Mouse (Mus musculus) lung, embryonic 14.5 days (tissue): ENCODE data around the gene Thsd4. TPM values are rescaled to one million over a fixed set of nuclear protein-coding genes. Genes with fewer than 3 reads are reported as not detected.

Source experiments
- ATAC-seq: fragments of 200-750 bp; cut with Nextera tagmentation; 2 replicates; pipeline ENCODE4 v1.8.0; 2017; ENCODE audit warnings: mild to moderate bottlenecking, moderate TSS enrichment, moderate library complexity; ENCODE audit not compliant: insufficient read depth
- DNase-seq: peaks from one replicate; pipeline ENCODE4 v3.0.0-alpha.2; 2015
- H3K27ac ChIP-seq: fragments of 300-500 bp; sonication (generic); 2 replicates; pipeline ENCODE4 v1.5.1; 2014; ENCODE audit warnings: low read depth, mild to moderate bottlenecking, moderate library complexity
- H3K27me3 ChIP-seq: fragments of 300-500 bp; sonication (generic); 2 replicates; pipeline ENCODE4 v1.6.1; 2014; ENCODE audit warnings: low read length, control low read depth; ENCODE audit not compliant: insufficient read depth
- H3K36me3 ChIP-seq: fragments of 300-500 bp; sonication (generic); 2 replicates; pipeline ENCODE4 v1.6.1; 2014; ENCODE audit warnings: control low read depth; ENCODE audit not compliant: insufficient read depth
- H3K4me1 ChIP-seq: fragments of 300-500 bp; sonication (generic); 2 replicates; pipeline ENCODE4 v1.6.1; 2014; ENCODE audit warnings: antibody characterized with exemption, control low read depth; ENCODE audit not compliant: insufficient read depth
- H3K4me2 ChIP-seq: fragments of 300-500 bp; sonication (generic); 2 replicates; pipeline ENCODE4 v1.6.1; 2014; ENCODE audit warnings: mild to moderate bottlenecking
- H3K4me3 ChIP-seq: fragments of 300-500 bp; sonication (generic); 2 replicates; pipeline ENCODE4 v1.5.1; 2014; ENCODE audit warnings: low read depth, low read length
- H3K9ac ChIP-seq: fragments of 300-500 bp; sonication (generic); 2 replicates; pipeline ENCODE4 v1.6.1; 2014
- H3K9me3 ChIP-seq: fragments of 300-500 bp; sonication (generic); 2 replicates; pipeline ENCODE4 v1.6.1; 2016; ENCODE audit warnings: low read depth, low read length, control low read depth
- CTCF ChIP-seq: IDR thresholded peaks from 2 replicates; pipeline ENCODE4 v1.5.1; 2016; ENCODE audit warnings: antibody characterized with exemption, low read depth
- WGBS: fragments of 180-500 bp; shearing (Covaris S2); extraction: QIAGEN DNeasy Blood & Tissue Kit; methylation state at CpG from one replicate; pipeline ENCODE4 v1.1.7; 2014; 5-methylcytosine and 5-hydroxymethylcytosine counted together
- polyA plus RNA-seq: library from polyadenylated mRNA; unstranded; fragments of >200 nt; fragmentation: Nextera tagmentation; extraction: Ambion mirVana; gene quantifications from 2 replicates; pipeline ENCODE4 v1.2.1, GENCODE M21; 2014

Gene Thsd4
- polyA plus RNA-seq, 1 experiment from 2014 or later, result 18.5 TPM

DNA sequence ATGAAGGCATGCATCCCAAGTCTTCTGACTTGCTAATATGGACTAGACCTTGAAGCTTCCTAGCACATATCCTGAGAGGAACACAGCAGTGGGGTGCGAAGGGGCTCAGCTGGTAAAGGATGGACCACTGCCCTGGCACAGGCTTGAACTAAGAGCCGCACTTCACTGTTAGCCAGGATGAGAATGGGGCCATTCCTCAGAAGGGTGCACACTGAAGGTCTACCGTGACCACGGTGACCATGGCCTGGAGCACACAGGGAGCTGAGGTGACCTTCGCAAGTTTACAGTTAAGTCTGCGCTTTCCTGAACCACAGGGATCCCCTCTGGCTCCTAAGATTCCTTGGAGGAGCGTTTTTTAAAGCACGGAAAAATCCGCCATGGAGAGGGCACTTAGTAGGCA is 406.5 kb downstream of the Thsd4 start:
- Histone ChIP-seq H3K4me3 (no peak overlapping the region), H3K27ac (no peak overlapping the region), H3K4me2 (no peak overlapping the region), H3K9ac (no peak overlapping the region), H3K36me3 (no peaks in the 10 kb centered on the region), H3K27me3 (no peaks in the 10 kb centered on the region), H3K9me3 (no peaks in the 10 kb centered on the region), H3K4me1 (peaks cover 5% of the 10 kb centered on the region; the same call in 1 of the 2 replicates)
- ATAC-seq, result no peak
- no peak for TF ChIP-seq CTCF
- no peak for DNase-seq
- 88% methylated on average over 9 of the region's 9 CpGs for WGBS

DNA sequence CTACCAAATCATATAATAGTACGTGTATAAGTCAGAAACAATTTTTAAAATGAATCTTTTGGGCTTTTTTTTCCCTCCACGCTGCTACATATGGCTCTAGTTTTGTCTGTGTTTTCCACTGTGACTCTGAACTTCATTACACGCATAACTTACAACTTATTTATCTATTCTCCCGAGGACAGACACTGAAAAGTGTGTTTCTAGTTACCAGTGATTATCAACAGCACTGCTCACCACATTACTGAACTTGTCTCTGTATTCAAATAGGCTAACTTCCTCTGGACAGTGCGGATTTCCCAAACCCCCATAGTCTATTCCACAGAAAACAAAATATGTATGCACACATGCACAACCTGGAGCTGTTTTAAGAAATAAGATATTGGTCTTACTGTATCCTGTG is 411.6 kb downstream of the Thsd4 start:
- TF ChIP-seq CTCF, result no peak
- no peak overlapping the region for H3K9ac ChIP-seq
- 68% methylated on average over 5 of the region's 5 CpGs for WGBS
- peaks cover 5% of the 10 kb centered on the region; the same call in 1 of the 2 replicates for H3K4me1 ChIP-seq
- no peaks in the 10 kb centered on the region for H3K27me3 ChIP-seq
- no peaks in the 10 kb centered on the region for H3K9me3 ChIP-seq
- DNase-seq (no peak), ATAC-seq (no peak)
- H3K4me2 ChIP-seq, result no peak overlapping the region
- no peak overlapping the region for H3K4me3 ChIP-seq
- H3K36me3 ChIP-seq, result no peaks in the 10 kb centered on the region
- H3K27ac ChIP-seq, result no peak overlapping the region

DNA sequence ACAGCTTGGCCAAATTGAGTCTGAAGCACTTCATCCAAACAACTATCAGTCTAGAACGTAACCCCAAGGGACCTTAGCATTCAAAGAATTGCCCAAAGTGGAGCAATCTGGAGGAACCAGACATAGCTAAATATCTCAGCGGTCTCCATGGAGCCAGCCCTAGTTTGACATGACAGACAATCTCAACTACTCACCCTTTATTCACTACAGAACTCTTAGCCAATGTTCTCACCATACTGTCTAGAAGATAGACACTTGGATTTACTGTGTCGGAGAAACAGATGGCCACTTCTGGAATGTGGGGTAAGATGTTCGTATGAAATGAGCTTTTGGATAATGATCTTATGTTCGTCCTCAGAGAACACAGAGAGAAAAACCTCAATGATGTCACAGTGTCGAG is 415.2 kb downstream of the Thsd4 start:
- WGBS, result 76% methylated on average over 6 of the region's 6 CpGs
- Histone ChIP-seq H3K4me2 (no peak overlapping the region), H3K27ac (no peak overlapping the region), H3K4me1 (peaks cover 5% of the 10 kb centered on the region; the same call in 1 of the 2 replicates), H3K9ac (no peak overlapping the region), H3K4me3 (no peak overlapping the region), H3K27me3 (no peaks in the 10 kb centered on the region), H3K36me3 (no peaks in the 10 kb centered on the region), H3K9me3 (no peaks in the 10 kb centered on the region)
- no peak for ATAC-seq
- no peak for TF ChIP-seq CTCF
- no peak for DNase-seq

DNA sequence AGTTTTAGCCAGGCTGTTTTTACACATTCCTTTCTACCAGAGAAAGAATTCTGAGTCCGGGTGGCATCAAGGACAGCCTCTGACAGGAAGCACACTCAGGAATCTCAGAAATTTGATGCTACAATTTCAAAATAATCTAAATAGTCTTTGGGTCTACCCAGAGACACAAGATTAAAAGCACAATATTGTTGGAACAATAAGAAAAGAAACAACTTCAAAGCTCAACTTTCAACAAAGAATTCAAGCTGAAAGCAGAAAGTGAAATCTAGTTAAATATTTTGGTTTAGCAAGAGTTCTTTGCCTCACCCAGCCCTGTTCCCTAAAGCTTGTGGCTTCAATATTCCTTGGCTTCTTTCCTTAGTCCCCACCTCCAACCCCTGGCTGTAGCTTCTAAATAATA is 415.7 kb downstream of the Thsd4 start:
- ATAC-seq (no peak), DNase-seq (no peak)
- Histone ChIP-seq H3K36me3 (no peaks in the 10 kb centered on the region), H3K4me2 (no peak overlapping the region), H3K4me1 (peaks cover 5% of the 10 kb centered on the region; the same call in 1 of the 2 replicates), H3K4me3 (no peak overlapping the region), H3K27ac (no peak overlapping the region), H3K9ac (no peak overlapping the region), H3K27me3 (no peaks in the 10 kb centered on the region), H3K9me3 (no peaks in the 10 kb centered on the region)
- TF ChIP-seq CTCF, result no peak
- WGBS, result 5% methylated on average over 1 of the region's 1 CpGs

DNA sequence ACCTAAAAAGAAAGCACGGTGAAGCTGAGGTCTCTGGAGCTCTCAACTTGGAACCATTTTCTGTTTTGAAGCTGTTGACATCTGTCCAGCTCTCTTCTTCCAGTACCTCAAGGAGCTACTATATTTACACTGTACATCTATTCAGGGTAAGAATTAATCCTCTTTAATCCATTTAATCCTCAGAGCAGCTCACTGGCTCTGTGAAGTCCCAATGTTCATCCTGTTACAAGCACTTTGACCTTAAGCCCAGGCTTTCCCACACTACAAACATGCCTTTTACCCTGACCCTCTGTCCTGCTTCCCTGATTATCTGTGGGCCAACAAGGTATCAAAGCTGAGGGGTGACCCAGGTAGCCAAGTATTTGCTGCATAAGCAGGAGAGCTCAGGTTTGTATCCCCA is 427.6 kb downstream of the Thsd4 start:
- DNase-seq (no peak), ATAC-seq (no peak)
- 55% methylated on average over 1 of the region's 1 CpGs for WGBS
- Histone ChIP-seq H3K9me3 (no peaks in the 10 kb centered on the region), H3K36me3 (no peaks in the 10 kb centered on the region), H3K4me1 (0 out of 2 replicates have a peak, but pooled peaks cover 3% of the 10 kb centered on the region), H3K4me2 (no peak overlapping the region), H3K27ac (no peak overlapping the region), H3K9ac (no peak overlapping the region), H3K27me3 (no peaks in the 10 kb centered on the region), H3K4me3 (no peak overlapping the region)
- TF ChIP-seq CTCF, result no peak

DNA sequence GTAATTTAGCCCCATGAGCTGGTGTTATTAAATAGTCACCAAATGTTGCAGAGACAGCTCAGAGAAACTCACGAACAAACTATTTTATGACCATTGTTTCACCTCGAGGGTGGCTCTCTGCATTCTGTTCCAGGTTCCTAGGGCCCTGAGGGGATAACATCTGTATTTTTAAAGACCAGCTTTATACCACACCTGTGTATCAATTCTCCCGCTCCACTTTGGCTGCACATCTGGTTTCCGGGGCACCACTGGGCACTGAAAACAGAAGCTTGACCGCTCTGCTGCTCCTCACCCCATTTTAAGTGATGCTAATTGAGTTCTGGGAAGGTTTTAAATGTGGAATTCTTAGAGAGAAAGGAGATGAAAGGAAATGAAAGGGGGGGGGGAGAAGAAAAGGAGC is 429.4 kb downstream of the Thsd4 start:
- no peaks in the 10 kb centered on the region for H3K27me3 ChIP-seq
- no peaks in the 10 kb centered on the region for H3K9me3 ChIP-seq
- no peaks in the 10 kb centered on the region for H3K36me3 ChIP-seq
- no peak for ATAC-seq
- DNase-seq, result no peak
- no peak overlapping the region for H3K4me2 ChIP-seq
- H3K4me3 ChIP-seq, result no peak overlapping the region
- WGBS, result 54% methylated on average over 5 of the region's 5 CpGs
- H3K9ac ChIP-seq, result no peak overlapping the region
- 0 out of 2 replicates have a peak, but pooled peaks cover 3% of the 10 kb centered on the region for H3K4me1 ChIP-seq
- H3K27ac ChIP-seq, result no peak overlapping the region
- TF ChIP-seq CTCF, result no peak

DNA sequence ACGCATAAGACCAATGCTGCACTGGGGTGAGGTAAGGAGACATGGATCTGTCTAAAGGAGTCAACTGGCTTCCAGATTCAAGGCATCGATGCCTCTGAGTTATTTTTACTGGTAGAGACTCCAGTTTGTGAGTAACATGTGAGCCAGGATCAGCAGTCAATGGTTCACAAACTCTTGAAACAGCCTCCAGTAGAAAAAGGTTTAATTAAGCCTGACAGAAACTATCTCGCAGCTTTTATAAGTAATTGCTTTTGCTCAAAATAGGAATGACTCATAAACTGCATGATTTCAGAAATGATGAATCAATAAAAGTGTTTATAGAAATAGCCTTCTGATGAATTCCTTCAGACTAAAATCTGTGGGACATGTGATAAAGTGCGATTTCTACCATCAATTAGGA is 432.4 kb downstream of the Thsd4 start:
- ATAC-seq (no peak), DNase-seq (no peak)
- Histone ChIP-seq H3K4me2 (no peak overlapping the region), H3K27ac (no peak overlapping the region), H3K9me3 (no peaks in the 10 kb centered on the region), H3K27me3 (no peaks in the 10 kb centered on the region), H3K4me3 (no peak overlapping the region), H3K4me1 (0 out of 2 replicates have a peak, but pooled peaks cover 3% of the 10 kb centered on the region), H3K9ac (no peak overlapping the region), H3K36me3 (no peaks in the 10 kb centered on the region)
- no peak for TF ChIP-seq CTCF
- WGBS, result 87% methylated on average over 4 of the region's 4 CpGs

DNA sequence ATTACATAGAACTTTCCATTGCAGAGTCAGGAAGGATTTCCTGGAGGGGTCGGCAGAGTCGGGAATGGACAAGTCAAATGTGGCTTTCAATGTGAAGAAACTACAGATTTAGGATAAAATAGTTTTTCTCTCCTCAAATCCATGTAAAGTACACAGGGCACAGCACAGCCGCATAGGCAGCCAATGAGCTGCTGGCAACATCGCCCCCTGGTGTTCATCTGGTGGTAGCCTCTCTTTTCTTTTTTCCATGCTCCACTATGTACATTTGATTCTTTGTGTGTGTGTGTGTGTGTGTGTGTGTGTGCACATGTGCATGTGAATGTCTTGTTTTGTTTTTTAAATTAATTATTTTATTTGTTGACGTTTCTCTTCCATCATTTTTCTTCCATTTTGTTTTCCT is 433.7 kb downstream of the Thsd4 start:
- Histone ChIP-seq H3K27me3 (no peaks in the 10 kb centered on the region), H3K4me2 (no peak overlapping the region), H3K4me3 (no peak overlapping the region), H3K27ac (no peak overlapping the region), H3K9ac (no peak overlapping the region), H3K36me3 (no peaks in the 10 kb centered on the region), H3K4me1 (no peaks in the 10 kb centered on the region), H3K9me3 (no peaks in the 10 kb centered on the region)
- WGBS, result 58% methylated on average over 5 of the region's 5 CpGs
- peak; percentile 37 for DNase-seq
- peak; percentile 65 for TF ChIP-seq CTCF
- no peak for ATAC-seq
